Mouse (Mus musculus) stomach, postnatal 0 days (tissue): Measurements from ENCODE around the gene Nprl3. TPM values are rescaled to one million over a fixed set of nuclear protein-coding genes. Genes with fewer than 3 reads are reported as not detected.
"Not testable (repeated sequence)": the region's sequence is repeated elsewhere in the genome, so short reads cannot be mapped to it uniquely, and the experiment has no call there.

Experiments
- ATAC-seq: fragments of 200-750 bp; cut with Nextera tagmentation; 2 replicates; pipeline ENCODE4 v1.8.0; 2017; ENCODE audit not compliant: low FRiP score, low TSS enrichment
- DNase-seq: peaks from one replicate; pipeline ENCODE4 v3.0.0-alpha.2; 2016; ENCODE audit warnings: low spot score
- H3K27ac ChIP-seq: fragments of 300-500 bp; sonication (generic); replicated peaks from 2 replicates; pipeline ENCODE4 v1.5.1; 2014; ENCODE audit warnings: mild to moderate bottlenecking, control low read depth
- H3K27me3 ChIP-seq: fragments of 300-500 bp; sonication (generic); 2 replicates; pipeline ENCODE4 v1.6.1; 2014; ENCODE audit warnings: low read length; ENCODE audit not compliant: control insufficient read depth, insufficient read depth
- H3K36me3 ChIP-seq: fragments of 300-500 bp; sonication (generic); 2 replicates; pipeline ENCODE4 v1.6.1; 2014; ENCODE audit warnings: low read length, mixed read lengths; ENCODE audit not compliant: control insufficient read depth, insufficient read depth
- H3K4me1 ChIP-seq: fragments of 300-500 bp; sonication (generic); replicated peaks from 2 replicates; pipeline ENCODE4 v1.6.1; 2014; ENCODE audit warnings: antibody characterized with exemption; ENCODE audit not compliant: control insufficient read depth, insufficient read depth
- H3K4me2 ChIP-seq: fragments of 300-500 bp; sonication (generic); replicated peaks from 2 replicates; pipeline ENCODE4 v1.6.1; 2014; ENCODE audit warnings: low read depth, mild to moderate bottlenecking, control low read depth, moderate library complexity
- H3K4me3 ChIP-seq: fragments of 300-500 bp; sonication (generic); 2 replicates; pipeline ENCODE4 v1.5.1; 2014; ENCODE audit warnings: low read depth, low read length, control low read depth
- H3K9ac ChIP-seq: fragments of 300-500 bp; sonication (generic); 2 replicates; pipeline ENCODE4 v1.6.1; 2014; ENCODE audit warnings: mild to moderate bottlenecking, low read length, control low read depth, mixed read lengths
- H3K9me3 ChIP-seq: fragments of 300-500 bp; sonication (generic); 2 replicates; pipeline ENCODE4 v1.6.1; 2016; ENCODE audit warnings: low read length; ENCODE audit not compliant: control insufficient read depth
- CTCF ChIP-seq: IDR thresholded peaks from 2 replicates; pipeline ENCODE4 v1.5.1; 2016; ENCODE audit warnings: antibody characterized with exemption, low read depth, mild to moderate bottlenecking, moderate library complexity
- EP300 ChIP-seq: optimal IDR thresholded peaks from 2 replicates; pipeline ENCODE3; 2016; ENCODE audit warnings: antibody characterized with exemption
- WGBS: fragments of 180-500 bp; shearing (Covaris S2); extraction: QIAGEN DNeasy Blood & Tissue Kit; methylation state at CpG from one replicate; pipeline ENCODE4 v1.1.7; 2014; 5-methylcytosine and 5-hydroxymethylcytosine counted together
- polyA plus RNA-seq: library from polyadenylated mRNA; unstranded; fragments of >200 nt; fragmentation: Nextera tagmentation; extraction: Ambion mirVana; gene quantifications from 2 replicates; pipeline ENCODE4 v1.2.1, GENCODE M21; 2015

Gene Nprl3
- polyA plus RNA-seq, 1 experiment from 2014 or later, result 28.2 TPM

DNA sequence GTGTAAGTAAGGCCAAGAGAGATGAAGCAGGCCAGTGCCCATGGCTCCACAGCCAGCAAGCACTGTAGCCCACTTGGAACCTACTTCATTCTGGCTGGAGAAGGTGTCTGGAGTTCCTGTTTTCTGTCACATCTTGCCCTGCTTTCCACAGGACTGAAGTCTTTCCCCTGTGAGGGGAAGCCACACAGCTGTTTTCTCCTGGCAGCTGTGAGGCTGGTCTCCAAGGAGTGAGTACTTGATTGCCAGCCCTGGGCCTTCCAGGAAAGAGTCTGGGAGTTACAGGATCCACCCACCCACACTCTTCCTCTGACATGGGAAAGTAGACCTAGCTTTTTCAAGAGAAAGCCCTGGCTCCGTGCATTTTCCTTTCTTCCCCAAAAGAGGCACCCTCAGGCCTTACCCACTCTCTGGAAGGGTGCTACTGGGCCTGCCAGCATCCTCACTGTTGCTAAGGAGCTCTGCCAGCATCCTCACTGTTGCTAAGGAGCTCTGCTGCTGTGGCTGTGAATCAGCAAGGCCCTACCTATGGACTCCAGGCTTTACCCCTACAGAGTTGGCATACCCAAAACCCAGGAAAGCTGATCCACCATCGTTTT, 35.4 kb upstream of the Nprl3 start:
- Histone ChIP-seq H3K9ac (no peak overlapping the region), H3K4me1 (no peaks in the 10 kb centered on the region), H3K36me3 (no peaks in the 10 kb centered on the region), H3K4me2 (no peak overlapping the region), H3K9me3 (no peaks in the 10 kb centered on the region), H3K4me3 (no peak overlapping the region), H3K27ac (no peak overlapping the region), H3K27me3 (no peaks in the 10 kb centered on the region)
- TF ChIP-seq EP300 (no peak), CTCF (no peak)
- no peak for ATAC-seq
- no peak for DNase-seq
- WGBS, result 53% methylated on average over 2 of the region's 2 CpGs

DNA sequence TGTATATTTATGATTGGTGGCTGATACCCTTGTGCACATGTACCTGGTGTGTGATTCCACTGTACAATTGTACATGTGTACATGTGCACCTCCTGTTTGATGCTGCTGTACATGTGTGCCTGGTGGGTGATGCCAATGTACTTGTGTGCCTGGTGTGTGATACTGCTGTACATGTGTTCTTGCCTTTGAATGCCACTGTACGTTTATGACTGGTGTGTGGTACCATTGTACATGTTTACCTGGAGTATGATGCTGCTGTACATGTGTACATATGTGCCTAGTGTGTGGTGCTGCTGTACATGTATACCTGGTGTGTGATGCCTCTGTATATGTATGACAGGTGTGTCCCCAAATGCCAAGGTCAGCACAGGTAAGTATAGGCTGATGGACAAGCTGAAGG, 34.0 kb upstream of the Nprl3 start:
- DNase-seq, result no peak
- Histone ChIP-seq H3K4me1 (no peaks in the 10 kb centered on the region), H3K9ac (no peak overlapping the region), H3K9me3 (no peaks in the 10 kb centered on the region), H3K4me2 (no peak overlapping the region), H3K4me3 (no peak overlapping the region), H3K27me3 (no peaks in the 10 kb centered on the region), H3K27ac (no peak overlapping the region), H3K36me3 (no peaks in the 10 kb centered on the region)
- TF ChIP-seq CTCF (no peak), EP300 (no peak)
- WGBS, result 77% methylated on average over 1 of the region's 1 CpGs
- ATAC-seq, result no peak

DNA sequence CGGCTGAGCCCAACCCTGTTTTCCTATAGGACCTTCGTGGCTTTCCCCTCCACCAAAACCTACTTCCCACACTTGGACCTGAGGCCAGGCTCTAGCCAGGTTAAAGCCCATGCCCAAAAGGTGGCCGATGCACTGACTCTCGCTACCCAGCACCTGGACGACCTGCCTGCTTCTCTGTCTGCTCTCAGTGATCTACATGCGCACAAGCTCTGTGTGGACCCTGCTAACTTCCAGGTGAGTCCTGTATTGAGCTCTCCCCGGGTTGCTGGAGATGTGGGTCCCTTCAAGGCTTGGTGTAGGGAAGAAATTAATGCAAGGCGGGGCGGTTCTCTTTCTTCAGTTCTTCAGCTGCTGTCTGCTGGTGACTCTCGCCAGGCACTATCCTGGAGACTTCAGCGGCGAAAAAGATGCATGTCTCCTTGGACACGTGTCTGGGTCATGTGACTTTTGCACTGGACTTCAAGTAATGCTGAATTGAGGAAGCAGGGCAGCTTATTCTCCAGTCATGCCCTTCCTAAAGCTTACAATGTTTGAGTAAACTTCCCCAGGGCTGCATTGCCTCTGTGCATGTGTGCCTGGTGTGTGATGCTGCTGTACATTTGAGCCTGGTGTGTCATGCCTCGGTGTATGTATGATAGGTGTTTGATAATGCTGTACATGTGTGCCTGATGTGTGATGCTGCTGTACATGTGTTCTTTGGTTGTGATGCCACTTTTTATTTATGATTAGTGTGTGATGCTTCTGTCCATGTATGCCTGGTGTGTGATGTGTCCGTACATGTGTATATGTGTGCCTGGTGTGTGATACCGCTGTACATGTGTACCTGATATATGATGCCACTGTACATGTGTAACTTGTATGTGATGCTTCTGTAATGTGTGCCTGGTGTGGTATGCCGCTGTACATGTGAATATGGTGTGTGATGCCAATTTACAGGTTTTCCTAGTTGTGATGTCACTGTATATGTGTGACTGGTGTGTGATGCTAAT, 33.1 kb upstream of the Nprl3 start:
- Histone ChIP-seq H3K4me3 (no peak overlapping the region), H3K36me3 (no peaks in the 10 kb centered on the region), H3K9me3 (no peaks in the 10 kb centered on the region), H3K27me3 (no peaks in the 10 kb centered on the region), H3K27ac (no peak overlapping the region), H3K4me2 (peak overlapping the region; percentile 27; the same call in 1 of the 2 replicates), H3K4me1 (no peaks in the 10 kb centered on the region), H3K9ac (no peak overlapping the region)
- DNase-seq (no peak), ATAC-seq (0 out of 2 replicates have a peak, but pooled peaks have one; percentile 11)
- TF ChIP-seq CTCF (no peak), EP300 (no peak)
- 53% methylated on average over 14 of the region's 17 CpGs for WGBS

- H3K27ac ChIP-seq, H3K36me3 ChIP-seq, H3K4me1 ChIP-seq, H3K9ac ChIP-seq, H3K4me3 ChIP-seq, H3K27me3 ChIP-seq, H3K9me3 ChIP-seq: not testable (repeated sequence)
- H3K4me2 ChIP-seq, result peak within 1 kb of the TSS; percentile 27; the same call in 1 of the 2 replicates
- peak; percentile 48 for DNase-seq
- 9% methylated on average over 16 of the region's 16 CpGs for WGBS
- ATAC-seq, result peak; percentile 62
- TF ChIP-seq CTCF, result peak; percentile 87
These were observed 32.4 kb upstream of the Nprl3 start, which contains the start of gene Hbq1a for GRCm38 (mm10) chr11:32299865-32300264. Gene Hbq1a, plus strand, starts transcription at chr11:32300069.

GRCm38 (mm10) chr11:32298532-32298918, 31.0 kb upstream of the Nprl3 start:
- TF ChIP-seq CTCF (no peak), EP300 (no peak)
- H3K4me1 ChIP-seq, result no peaks in the 10 kb centered on the region
- no peak overlapping the region for H3K4me2 ChIP-seq
- no peak for DNase-seq
- H3K27ac ChIP-seq, result no peak overlapping the region
- H3K36me3 ChIP-seq, result no peaks in the 10 kb centered on the region
- no peaks in the 10 kb centered on the region for H3K9me3 ChIP-seq
- H3K9ac ChIP-seq, result no peak overlapping the region
- ATAC-seq, result no peak
- WGBS, result 93% methylated on average over 2 of the region's 2 CpGs
- H3K27me3 ChIP-seq, result no peaks in the 10 kb centered on the region
- H3K4me3 ChIP-seq, result no peak overlapping the region
